Mouse (Mus musculus) monocyte, adult 2 months (primary cell): ENCODE measurements around the gene Cdh26.

Source experiments
- DNase-seq, 2 experiments: peaks; one replicate each; pipeline ENCODE4 v3.0.0; 2022; ENCODE audit warnings: low spot score in 2 of 2, low read depth in 1 of 2

The Cdh26 gene

GRCm38 (mm10) chr2:178437311-178437710 is 7.0 kb downstream of the Cdh26 start:
- no peak for DNase-seq

GRCm38 (mm10) chr2:178449386-178449785 is 19.1 kb downstream of the Cdh26 start:
- DNase-seq: no peak

- no peak for DNase-seq
Observed at GRCm38 (mm10) chr2:178450236-178450635, 19.9 kb downstream of the Cdh26 start.

GRCm38 (mm10) chr2:178450961-178451360 is 20.6 kb downstream of the Cdh26 start:
- no peak for DNase-seq

DNA sequence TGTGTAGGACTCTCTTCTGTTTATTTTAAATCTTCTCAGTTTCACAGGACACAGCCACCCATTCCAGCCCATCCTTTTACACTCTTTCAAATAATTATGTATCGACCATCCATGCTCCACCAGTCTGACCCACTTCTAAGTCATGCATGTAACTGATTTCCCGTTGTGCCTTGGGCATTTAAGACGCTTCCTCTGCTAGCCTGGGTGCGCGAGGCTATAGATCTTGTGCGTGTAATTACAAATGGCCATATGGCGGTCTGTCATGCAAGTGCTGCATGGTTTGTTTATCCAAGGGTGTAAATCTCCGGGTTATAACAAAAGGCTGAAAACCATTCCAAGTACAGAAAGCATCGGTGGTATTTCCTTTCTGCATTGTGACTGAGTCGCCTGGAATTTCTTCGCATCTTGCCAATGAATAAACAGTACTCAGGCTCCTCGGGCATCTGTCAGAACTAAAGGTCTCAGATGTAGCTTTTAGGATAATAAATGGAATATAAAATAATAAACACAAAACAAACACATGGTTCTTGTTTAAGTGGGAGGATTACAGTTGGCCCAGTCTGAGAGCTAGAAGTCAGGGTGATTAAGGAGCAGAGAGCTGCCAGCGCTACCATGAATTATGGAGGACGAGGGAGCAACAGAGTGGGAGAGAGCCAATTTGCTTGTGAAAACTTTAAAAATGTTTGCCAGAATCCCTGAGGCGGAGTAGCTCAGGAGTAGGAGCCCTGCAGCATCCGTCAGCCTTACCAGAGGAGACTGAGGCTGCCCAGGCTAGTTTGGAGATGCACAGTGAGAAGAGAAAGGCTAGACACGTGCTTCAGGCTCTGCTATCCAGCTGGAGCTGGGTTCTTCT is 24.6 kb downstream of the Cdh26 start:
- no peak for DNase-seq

- no peak for DNase-seq
Observed at GRCm38 (mm10) chr2:178457414-178457813, 27.1 kb downstream of the Cdh26 start.

DNA sequence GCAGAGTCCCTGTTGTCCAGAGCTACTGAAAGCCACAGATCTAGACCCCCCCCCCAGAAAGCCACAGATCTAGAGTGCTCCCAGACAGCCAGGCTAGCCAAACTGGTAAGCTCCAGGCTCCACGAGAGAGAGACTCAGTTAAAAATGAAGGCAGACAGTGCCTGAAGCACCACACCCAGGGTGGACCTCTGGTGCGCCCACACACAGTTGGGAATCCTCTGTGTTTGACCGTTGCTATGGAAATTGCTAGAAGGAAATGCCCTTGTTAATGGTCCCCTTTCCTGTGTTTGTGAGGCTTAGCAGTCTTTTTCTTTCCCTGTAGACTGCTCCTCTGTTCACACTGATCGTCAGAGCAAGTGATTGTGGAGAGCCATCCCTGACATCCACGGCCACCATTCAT is 30.0 kb downstream of the Cdh26 start:
- DNase-seq: no peak

- DNase-seq: no peak
Observed at GRCm38 (mm10) chr2:178471546-178472480, 41.5 kb downstream of the Cdh26 start.

GRCm38 (mm10) chr2:178473916-178474315 is 43.6 kb downstream of the Cdh26 start:
- no peak for DNase-seq

- DNase-seq: no peak
Observed at GRCm38 (mm10) chr2:178477228-178477627, 46.9 kb downstream of the Cdh26 start.

DNA sequence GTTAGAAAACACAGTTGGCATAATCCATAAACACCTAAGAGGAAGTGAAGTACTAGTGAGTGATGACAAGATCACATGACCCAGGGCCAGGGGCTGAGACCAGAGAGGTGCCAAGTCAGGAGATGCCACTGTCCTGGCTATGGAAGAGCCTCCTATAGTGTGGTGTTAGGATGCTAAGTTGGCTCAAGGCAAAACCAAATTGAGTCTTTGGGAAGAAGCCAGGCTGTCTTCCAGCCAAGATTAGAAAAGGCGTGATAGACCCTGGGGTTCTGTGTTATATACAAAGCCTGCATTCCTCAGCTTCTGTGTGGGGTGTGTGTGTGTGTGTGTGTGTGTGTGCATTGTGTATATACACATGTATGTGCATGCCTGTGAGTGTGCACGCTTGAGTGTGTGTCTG is 48.7 kb downstream of the Cdh26 start:
- no peak for DNase-seq

DNA sequence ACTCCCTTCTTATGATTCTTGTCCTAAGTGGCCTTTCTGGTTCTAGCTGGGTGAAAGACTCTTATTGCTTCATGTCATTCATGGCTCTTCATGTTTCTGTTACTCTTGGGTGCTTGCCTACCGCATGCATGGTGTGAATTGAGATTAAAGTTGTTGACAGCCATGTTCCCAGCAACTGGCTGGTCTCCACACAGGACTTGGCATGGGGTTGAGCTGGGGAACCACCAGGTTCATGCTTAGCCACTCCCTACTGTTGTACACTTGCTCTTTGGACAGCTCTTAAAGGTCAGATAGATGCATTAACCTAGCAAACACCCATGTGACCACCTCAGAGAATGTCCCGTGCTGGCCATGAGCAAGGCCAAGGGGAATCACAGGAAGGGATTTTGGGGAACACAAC is 50.6 kb downstream of the Cdh26 start:
- no peak for DNase-seq

GRCm38 (mm10) chr2:178483462-178483861 is 53.1 kb downstream of the Cdh26 start:
- no peak for DNase-seq

DNA sequence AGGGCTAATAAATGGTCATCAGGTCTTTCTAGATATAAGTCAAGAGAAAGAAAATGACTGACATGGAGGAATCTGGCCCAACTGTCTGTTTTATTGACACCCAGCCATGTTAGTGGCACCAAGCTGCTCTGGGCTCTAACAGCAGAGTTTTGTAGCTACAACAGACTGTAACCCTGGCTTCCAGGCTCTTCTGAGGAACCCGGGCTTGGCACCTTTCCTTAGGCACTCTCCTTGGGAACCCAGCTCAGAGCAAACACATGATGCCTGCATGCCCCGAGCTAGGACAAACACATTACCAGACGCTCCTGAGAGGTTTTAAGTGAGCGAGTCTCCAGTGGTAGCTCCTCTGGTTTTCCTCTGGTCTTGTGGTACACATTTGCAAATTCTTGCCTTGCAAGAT is 57.9 kb downstream of the Cdh26 start:
- no peak for DNase-seq

DNA sequence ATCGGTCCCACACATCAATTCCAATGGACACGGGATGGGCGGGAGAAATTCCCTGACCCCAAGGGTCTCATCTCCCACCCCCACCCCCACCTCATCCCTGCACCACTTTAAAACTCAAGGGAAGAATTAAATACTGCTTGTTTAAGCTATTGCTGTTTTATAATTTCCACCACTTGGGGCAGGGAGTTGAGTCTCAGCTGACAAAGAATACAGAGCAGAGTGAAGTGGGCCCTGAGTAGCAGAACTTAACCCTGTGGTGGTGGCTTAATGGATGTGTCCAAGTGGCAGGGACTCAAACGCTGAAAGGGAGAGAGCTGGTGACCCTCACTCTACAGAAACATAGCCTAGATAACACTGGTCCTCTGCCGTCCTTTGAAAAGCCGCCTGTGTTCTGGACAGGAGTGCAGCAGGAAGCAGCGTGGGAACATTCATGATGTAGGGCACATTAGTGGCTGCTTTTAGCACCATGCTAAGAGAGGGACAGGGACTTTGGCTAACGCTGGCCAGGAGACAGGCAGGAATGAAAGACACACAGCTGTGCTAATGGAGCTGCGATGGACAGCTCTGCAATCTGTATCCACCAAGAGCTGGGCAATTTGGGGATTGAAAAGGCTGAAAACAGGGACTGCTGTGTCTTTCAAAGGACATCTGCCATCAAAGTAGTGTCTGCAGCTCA is 60.1 kb downstream of the Cdh26 start:
- DNase-seq: no peak

DNA sequence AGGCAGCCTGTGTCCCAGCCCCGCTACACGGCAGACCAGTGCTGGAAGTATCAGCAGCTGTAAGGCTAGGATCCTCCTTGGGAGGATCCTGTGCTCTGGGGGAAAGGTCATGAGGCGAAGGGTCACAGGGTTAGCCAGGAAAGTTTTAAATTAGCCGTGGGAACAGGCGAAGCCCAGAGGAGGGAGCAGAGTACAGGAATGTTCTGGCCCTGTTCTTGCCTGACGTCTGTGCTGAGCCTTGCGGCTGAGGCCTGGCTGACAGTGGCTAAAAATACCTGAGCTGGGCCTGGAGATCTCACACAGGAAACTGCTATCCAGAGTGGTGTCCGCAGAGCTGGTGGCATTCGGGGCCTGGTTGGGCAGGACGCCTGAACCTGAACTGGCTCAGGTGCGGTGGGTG is 63.7 kb downstream of the Cdh26 start:
- DNase-seq: no peak

- no peak for DNase-seq
Observed at GRCm38 (mm10) chr2:178495816-178496215, 65.5 kb downstream of the Cdh26 start.

- peak in 1 of 2 experiments; percentile 6 for DNase-seq
Observed at GRCm38 (mm10) chr2:178497900-178498299, 67.6 kb downstream of the Cdh26 start.

GRCm38 (mm10) chr2:178498409-178498808 is 68.1 kb downstream of the Cdh26 start:
- no peak for DNase-seq

DNA sequence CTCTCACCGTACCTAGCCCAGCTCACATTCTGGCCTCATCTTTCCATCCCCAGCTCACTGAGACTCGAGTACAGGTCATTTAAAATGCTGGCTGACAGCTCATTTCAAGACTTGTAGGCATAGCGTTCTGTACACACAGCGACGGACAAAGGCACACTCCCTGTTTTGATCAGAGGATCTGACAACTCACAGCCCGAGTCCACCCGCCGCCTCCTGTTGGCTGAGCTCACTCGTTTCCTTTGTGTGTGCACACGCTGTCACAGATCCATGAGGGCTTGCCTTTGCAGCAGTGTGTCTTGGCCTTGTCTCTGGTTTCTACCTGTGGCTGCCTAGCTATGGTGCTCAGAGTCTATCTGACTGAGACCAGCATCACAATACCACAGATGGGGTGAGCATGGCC is 72.1 kb downstream of the Cdh26 start:
- no peak for DNase-seq

- peak; percentile 69 to 79 for DNase-seq
Observed at GRCm38 (mm10) chr2:178506056-178506455, 75.7 kb downstream of the Cdh26 start.
